Mouse (Mus musculus) gastrocnemius, adult 2 months (tissue): ENCODE measurements around the gene Maml1. TPM values are rescaled to one million over a fixed set of nuclear protein-coding genes. Genes with fewer than 3 reads are reported as not detected.
A peak's percentile ranks its signal among the peaks of the same experiment; 100 is the strongest.

Experiments used
- DNase-seq: peaks from one replicate; pipeline ENCODE4 v3.0.0; 2022
- H3K27ac ChIP-seq: fragments of 200-600 bp; 2 replicates; pipeline ENCODE4 v1.8.1; 2022; ENCODE audit warnings: mild to moderate bottlenecking
- H3K4me3 ChIP-seq: fragments of 200-600 bp; 2 replicates; pipeline ENCODE4 v1.8.1; 2022; ENCODE audit warnings: mild to moderate bottlenecking, moderate library complexity
- CTCF ChIP-seq: fragments of 200-600 bp; IDR thresholded peaks from 2 replicates; pipeline ENCODE4 v1.8.1; 2022; ENCODE audit warnings: antibody characterized with exemption, mild to moderate bottlenecking, moderate library complexity
- intact Hi-C: fragments of 180-260 bp; cut with DNase I; formaldehyde crosslinking; loops from one replicate; pipeline ENCODE4 v1.15.1; 2025
- microRNA-seq: library from miRNA; unstranded; fragments of <30 nt; microRNA quantifications from one replicate; pipeline ENCODE4 v1.2.0, GENCODE M21; 2021
- total RNA-seq, 2 experiments: library from RNA; stranded (reverse); gene quantifications; 2 replicates each; pipeline ENCODE4 v1.2.3; 2021

Maml1 gene
- total RNA-seq, 2 experiments from 2014 or later = 6.6 to 7.1 TPM

DNA sequence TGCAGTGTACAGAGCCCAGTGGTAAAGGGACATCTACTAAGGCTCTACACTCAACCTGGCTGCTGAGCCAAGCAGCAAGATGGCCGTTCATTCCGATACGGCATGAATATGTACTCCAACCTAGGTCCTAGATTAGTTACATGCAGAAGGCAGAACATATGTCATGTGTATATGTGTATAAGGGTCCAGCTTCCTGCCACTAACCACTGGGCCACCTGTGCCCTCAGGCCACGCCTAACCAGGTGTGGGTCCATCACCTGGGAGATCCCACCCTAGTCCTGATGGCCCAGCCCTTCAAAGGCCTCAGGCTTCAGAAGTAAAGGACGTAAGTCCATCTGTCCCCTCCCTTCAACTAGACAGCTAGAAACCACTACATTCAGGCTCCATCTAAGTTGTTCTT, 84.1 kb downstream of the Maml1 start:
- no peak for TF ChIP-seq CTCF
- intact Hi-C loops = no loop called here
- no peak for DNase-seq
- H3K27ac ChIP-seq = no peak overlapping the region; the same call in 1 of the 2 replicates
- H3K4me3 ChIP-seq = peak overlapping the region; percentile 77

DNA sequence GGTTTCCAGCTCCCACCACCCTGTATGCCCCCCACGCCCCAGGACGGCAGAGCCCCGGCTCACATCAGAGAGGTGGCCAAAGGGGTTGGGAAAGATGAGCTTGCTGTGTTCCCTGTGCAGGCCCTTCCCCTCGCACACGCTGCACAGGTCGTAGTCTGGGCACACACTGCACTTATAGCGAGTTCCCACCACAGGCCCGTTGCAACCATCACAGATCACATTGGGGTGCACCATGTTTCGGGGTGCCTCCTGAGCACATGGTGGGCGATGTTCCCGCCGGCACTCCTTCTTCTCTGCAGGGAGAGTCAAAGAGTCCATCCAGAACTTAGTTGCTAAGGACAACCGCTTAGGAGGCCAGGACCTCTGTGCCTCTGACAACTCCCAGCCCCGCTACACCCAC, 84.8 kb downstream of the Maml1 start:
- no peak for TF ChIP-seq CTCF
- intact Hi-C loops = no loop called here
- H3K27ac ChIP-seq = no peak overlapping the region
- peak overlapping the region; percentile 77 for H3K4me3 ChIP-seq
- DNase-seq = no peak

DNA sequence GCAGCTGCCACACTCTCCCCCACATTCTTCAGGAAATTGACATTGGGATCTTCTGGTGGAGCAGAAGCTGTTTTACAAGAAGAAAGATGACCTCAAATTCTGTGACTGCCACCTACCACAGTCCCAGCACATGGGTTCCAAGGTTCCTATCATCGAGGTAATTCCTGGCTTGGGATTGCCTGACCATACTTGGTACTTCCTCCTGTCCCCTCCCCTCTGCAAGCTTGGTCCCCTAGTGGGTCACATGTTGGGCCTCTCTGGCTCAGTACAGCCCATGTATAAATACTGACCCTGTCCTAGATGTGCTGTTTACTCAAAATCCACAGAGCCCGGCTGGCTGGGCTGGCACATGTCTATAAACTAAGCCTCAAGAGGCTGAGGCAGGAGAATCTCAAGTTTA, 86.1 kb downstream of the Maml1 start:
- intact Hi-C loops = no loop called here
- no peak for TF ChIP-seq CTCF

More for the DNA sequence above, 86.1 kb downstream of the Maml1 start:
- no peak for DNase-seq
- Histone ChIP-seq H3K4me3 (peak overlapping the region; percentile 11), H3K27ac (peak overlapping the region; percentile 41)

Small RNA genes within 50 kb of the gene (microRNA-seq; reads per million reads assigned to microRNA genes)
- not detected for gene Mir6919

Other genes starting within 250 kb of the Maml1 start
- 10 to 100 TPM; 25.3 to 28.6 TPM for gene Tbc1d9b, start 160.9 kb downstream of the Maml1 start, total RNA-seq
- 1 to 10 TPM; 2.4 to 3.1 TPM for gene Mrnip, start 117.9 kb downstream of the Maml1 start, total RNA-seq
- gene Sqstm1, start 81.5 kb downstream of the Maml1 start, total RNA-seq = 100 to 1,000 TPM; 376 to 655 TPM
- gene Mgat4b, start 81.4 kb downstream of the Maml1 start, total RNA-seq = 10 to 100 TPM; 33.9 to 40.7 TPM
- gene Ltc4s, start 53.7 kb downstream of the Maml1 start, total RNA-seq = 1 to 10 TPM; 2.1 to 3.2 TPM
- gene Canx, start 33.4 kb upstream of the Maml1 start, total RNA-seq = 100 to 1,000 TPM in 1 of 2 experiments, 10 to 100 TPM in 1; 94.2 to 123 TPM
- not detected for gene Cby3, start 62.2 kb upstream of the Maml1 start, total RNA-seq
- gene Hnrnph1, start 84.7 kb upstream of the Maml1 start, total RNA-seq = 100 to 1,000 TPM; 109 to 114 TPM
- gene Rufy1, start 138.8 kb upstream of the Maml1 start, total RNA-seq = 10 to 100 TPM; 24.3 to 27.0 TPM